Mouse (Mus musculus): Measurements from ENCODE around the gene Rabepk.

DNA sequence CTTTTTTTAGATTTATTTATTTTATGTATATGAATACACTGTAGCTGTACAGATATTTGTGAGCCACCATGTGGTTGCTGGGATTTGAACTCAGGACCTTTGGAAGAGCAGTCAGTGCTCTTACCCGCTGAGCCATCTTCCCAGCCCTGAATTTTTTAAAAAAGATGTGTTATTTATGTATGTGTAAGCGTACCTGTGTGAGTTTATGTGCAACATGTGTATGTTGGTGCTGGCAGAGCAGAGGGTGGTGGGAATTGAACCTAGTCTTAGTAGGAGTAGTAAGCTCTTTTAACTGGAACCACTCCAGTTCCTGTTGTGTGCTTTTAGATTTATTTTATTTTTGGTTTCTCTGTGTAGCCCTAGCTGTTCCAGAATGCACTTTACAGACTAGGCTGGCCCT lies 4.5 kb upstream of the Rabepk start:
- TF ChIP-seq CTCF (IDR thresholded peaks at IDR 0.05; ENCODE audit: extremely low read depth, insufficient read depth, low read length) (no peak), POLR2A (IDR thresholded peaks at IDR 0.05; ENCODE audit: extremely low read depth, insufficient read depth, low read length) (no peak)

All from cortical plate, adult 2 months (tissue).